Mouse (Mus musculus) 3T3-L1 (cell line): Measurements from ENCODE around the gene Tubd1.

Experiments used
- DNase-seq: peaks from one replicate; pipeline ENCODE4 v3.0.0-alpha.2; 2015; ENCODE audit warnings: low read depth, low spot score

Tubd1 gene

GRCm38 (mm10) chr11:86558258-86558657 lies 13.5 kb downstream of the Tubd1 start:
- DNase-seq: no peak

GRCm38 (mm10) chr11:86568425-86568824 lies 23.6 kb downstream of the Tubd1 start:
- peak; percentile 76 for DNase-seq

- peak; percentile 92 for DNase-seq
Observed at GRCm38 (mm10) chr11:86570261-86570746, 25.5 kb downstream of the Tubd1 start.

- peak; percentile 77 for DNase-seq
Observed at GRCm38 (mm10) chr11:86571047-86571855, 26.5 kb downstream of the Tubd1 start.

GRCm38 (mm10) chr11:86571871-86572270 lies 27.1 kb downstream of the Tubd1 start:
- DNase-seq: peak; percentile 47

- no peak for DNase-seq
Observed at GRCm38 (mm10) chr11:86572623-86573022, 27.8 kb downstream of the Tubd1 start.

- DNase-seq: no peak
Observed at GRCm38 (mm10) chr11:86573646-86574231, 28.9 kb downstream of the Tubd1 start.

GRCm38 (mm10) chr11:86574408-86574807 lies 29.6 kb downstream of the Tubd1 start:
- no peak for DNase-seq

GRCm38 (mm10) chr11:86575632-86576378 lies 31.0 kb downstream of the Tubd1 start:
- DNase-seq: peak; percentile 29

- DNase-seq: peak; percentile 93
Observed at GRCm38 (mm10) chr11:86577231-86577630, 32.4 kb downstream of the Tubd1 start.

- DNase-seq: peak; percentile 83
Observed at GRCm38 (mm10) chr11:86578106-86578808, 33.5 kb downstream of the Tubd1 start.

- DNase-seq: peak; percentile 88
Observed at GRCm38 (mm10) chr11:86578809-86579730, 34.3 kb downstream of the Tubd1 start.

GRCm38 (mm10) chr11:86579731-86580318 lies 35.0 kb downstream of the Tubd1 start:
- DNase-seq: no peak

GRCm38 (mm10) chr11:86580319-86581113 lies 35.7 kb downstream of the Tubd1 start:
- peak; percentile 73 for DNase-seq

GRCm38 (mm10) chr11:86581250-86581753 lies 36.5 kb downstream of the Tubd1 start:
- DNase-seq: peak; percentile 94

- DNase-seq: peak; percentile 77
Observed at GRCm38 (mm10) chr11:86581943-86582542, 37.3 kb downstream of the Tubd1 start.

- no peak for DNase-seq
Observed at GRCm38 (mm10) chr11:86582543-86583260, 37.9 kb downstream of the Tubd1 start.

- DNase-seq: no peak
Observed at GRCm38 (mm10) chr11:86583313-86583825, 38.6 kb downstream of the Tubd1 start.
